Mouse (Mus musculus) lung, embryonic 14.5 days (tissue): ENCODE results near the gene F2. TPM values are rescaled to one million over a fixed set of nuclear protein-coding genes. Genes with fewer than 3 reads are reported as not detected.

Source experiments
- ATAC-seq: fragments of 200-750 bp; cut with Nextera tagmentation; 2 replicates; pipeline ENCODE4 v1.8.0; 2017; ENCODE audit warnings: mild to moderate bottlenecking, moderate TSS enrichment, moderate library complexity; ENCODE audit not compliant: insufficient read depth
- DNase-seq: peaks from one replicate; pipeline ENCODE4 v3.0.0-alpha.2; 2015
- H3K27ac ChIP-seq: fragments of 300-500 bp; sonication (generic); 2 replicates; pipeline ENCODE4 v1.5.1; 2014; ENCODE audit warnings: low read depth, mild to moderate bottlenecking, moderate library complexity
- H3K27me3 ChIP-seq: fragments of 300-500 bp; sonication (generic); 2 replicates; pipeline ENCODE4 v1.6.1; 2014; ENCODE audit warnings: low read length, control low read depth; ENCODE audit not compliant: insufficient read depth
- H3K36me3 ChIP-seq: fragments of 300-500 bp; sonication (generic); 2 replicates; pipeline ENCODE4 v1.6.1; 2014; ENCODE audit warnings: control low read depth; ENCODE audit not compliant: insufficient read depth
- H3K4me1 ChIP-seq: fragments of 300-500 bp; sonication (generic); 2 replicates; pipeline ENCODE4 v1.6.1; 2014; ENCODE audit warnings: antibody characterized with exemption, control low read depth; ENCODE audit not compliant: insufficient read depth
- H3K4me2 ChIP-seq: fragments of 300-500 bp; sonication (generic); 2 replicates; pipeline ENCODE4 v1.6.1; 2014; ENCODE audit warnings: mild to moderate bottlenecking
- H3K4me3 ChIP-seq: fragments of 300-500 bp; sonication (generic); 2 replicates; pipeline ENCODE4 v1.5.1; 2014; ENCODE audit warnings: low read depth, low read length
- H3K9ac ChIP-seq: fragments of 300-500 bp; sonication (generic); 2 replicates; pipeline ENCODE4 v1.6.1; 2014
- H3K9me3 ChIP-seq: fragments of 300-500 bp; sonication (generic); 2 replicates; pipeline ENCODE4 v1.6.1; 2016; ENCODE audit warnings: low read depth, low read length, control low read depth
- CTCF ChIP-seq: IDR thresholded peaks from 2 replicates; pipeline ENCODE4 v1.5.1; 2016; ENCODE audit warnings: antibody characterized with exemption, low read depth
- WGBS: fragments of 180-500 bp; shearing (Covaris S2); extraction: QIAGEN DNeasy Blood & Tissue Kit; methylation state at CpG from one replicate; pipeline ENCODE4 v1.1.7; 2014; 5-methylcytosine and 5-hydroxymethylcytosine counted together
- polyA plus RNA-seq: library from polyadenylated mRNA; unstranded; fragments of >200 nt; fragmentation: Nextera tagmentation; extraction: Ambion mirVana; gene quantifications from 2 replicates; pipeline ENCODE4 v1.2.1, GENCODE M21; 2014

Gene F2
- polyA plus RNA-seq, 1 experiment from 2014 or later: 0.09 TPM

DNA sequence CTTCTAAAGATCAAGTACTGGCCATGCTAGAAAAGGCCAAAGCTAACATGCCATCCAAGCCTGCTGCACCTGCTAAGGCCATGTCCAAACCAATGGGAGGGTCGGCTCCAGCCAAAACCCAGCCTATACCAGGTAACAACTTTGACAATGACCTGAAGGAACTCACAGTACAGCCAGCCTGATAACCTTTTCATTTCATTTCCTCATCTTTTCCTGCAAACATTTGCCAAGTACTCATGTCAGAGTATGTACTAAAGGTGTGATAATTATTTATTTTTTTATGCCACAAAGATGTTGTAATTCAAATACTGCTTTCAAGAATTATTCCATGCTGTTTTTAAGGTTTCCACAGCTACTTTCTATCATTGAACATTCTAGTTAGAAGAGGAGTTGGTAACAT is 50.0 kb downstream of the F2 start:
- Histone ChIP-seq H3K36me3 (peaks cover 78% of the 10 kb centered on the region), H3K27ac (no peak overlapping the region), H3K9me3 (no peaks in the 10 kb centered on the region), H3K4me2 (no peak overlapping the region), H3K27me3 (no peaks in the 10 kb centered on the region), H3K9ac (no peak overlapping the region), H3K4me1 (no peaks in the 10 kb centered on the region), H3K4me3 (no peak overlapping the region)
- ATAC-seq (no peak), DNase-seq (no peak)
- 92% methylated on average over 1 of the region's 1 CpGs for WGBS
- no peak for TF ChIP-seq CTCF

GRCm38 (mm10) chr2:91580894-91581293 is 55.3 kb downstream of the F2 start:
- Histone ChIP-seq H3K4me1 (no peaks in the 10 kb centered on the region), H3K4me2 (no peak overlapping the region), H3K4me3 (no peak overlapping the region), H3K27me3 (no peaks in the 10 kb centered on the region), H3K27ac (no peak overlapping the region), H3K36me3 (peaks cover 76% of the 10 kb centered on the region), H3K9ac (no peak overlapping the region), H3K9me3 (no peaks in the 10 kb centered on the region)
- TF ChIP-seq CTCF: no peak
- ATAC-seq (no peak), DNase-seq (no peak)
- WGBS: 76% methylated on average over 1 of the region's 1 CpGs

Other genes with a start within 250 kb of the F2 start
- 73.3 and 73.4 TPM in 2 replicates for gene 1110051M20Rik, start 191.7 kb downstream of the F2 start, polyA plus RNA-seq
- gene Lrp4, start 178.9 kb downstream of the F2 start, polyA plus RNA-seq: 7.6 TPM in 2 replicates
- gene Ckap5, start 109.7 kb downstream of the F2 start, polyA plus RNA-seq: 96.3 and 106 TPM in 2 replicates
- 6.1 and 7.0 TPM in 2 replicates for gene Zfp408, start 13.4 kb upstream of the F2 start, polyA plus RNA-seq
- 125 and 132 TPM in 2 replicates for gene Arhgap1, start 13.4 kb upstream of the F2 start, polyA plus RNA-seq
- 20.9 and 25.6 TPM in 2 replicates for gene Atg13, start 74.2 kb upstream of the F2 start, polyA plus RNA-seq
- 15.8 and 16.9 TPM in 2 replicates for gene Harbi1, start 74.4 kb upstream of the F2 start, polyA plus RNA-seq
- 15.7 and 15.9 TPM in 2 replicates for gene Ambra1, start 93.7 kb upstream of the F2 start, polyA plus RNA-seq